Mouse (Mus musculus) lung, adult 2 months (tissue): ENCODE results near the gene 1700029F12Rik. TPM values are rescaled to one million over a fixed set of nuclear protein-coding genes. Genes with fewer than 3 reads are reported as not detected.

Experiments
- DNase-seq: peaks from one replicate; pipeline ENCODE4 v3.0.0; 2022
- H3K4me1 ChIP-seq: fragments of 200-500 bp; 2 replicates; pipeline ENCODE4 v1.6.1; 2011; ENCODE audit warnings: low read length; ENCODE audit not compliant: control insufficient read depth, insufficient read depth
- H3K4me3 ChIP-seq: fragments of 200-500 bp; replicated peaks from 2 replicates; pipeline ENCODE3; 2011; ENCODE audit warnings: low read depth, mild to moderate bottlenecking, control low read depth, low read length; ENCODE audit errors: extremely low read depth
- CTCF ChIP-seq: fragments of 200-500 bp; IDR thresholded peaks from 2 replicates; pipeline ENCODE4 v1.5.1; 2011; ENCODE audit warnings: mild to moderate bottlenecking, low read length, control low read depth; ENCODE audit not compliant: insufficient read depth
- POLR2A ChIP-seq: fragments of 200-500 bp; IDR thresholded peaks from 2 replicates; pipeline ENCODE4 v1.6.1; 2011; ENCODE audit warnings: low read depth, mild to moderate bottlenecking, control low read depth, low read length, borderline replicate concordance; ENCODE audit errors: extremely low read depth
- WGBS: fragments of 180-500 bp; shearing (Covaris S2); methylation state at CpG from one replicate; pipeline ENCODE4 v1.1.7; 2018; 5-methylcytosine and 5-hydroxymethylcytosine counted together
- polyA plus RNA-seq: library from polyadenylated mRNA; depleted of rRNA; stranded (reverse); fragments of >200 nt; gene quantifications from 2 replicates; pipeline ENCODE4 v1.2.3, GENCODE M21; 2012; rRNA removed

The 1700029F12Rik gene
- not detected in 2 replicates for polyA plus RNA-seq

DNA sequence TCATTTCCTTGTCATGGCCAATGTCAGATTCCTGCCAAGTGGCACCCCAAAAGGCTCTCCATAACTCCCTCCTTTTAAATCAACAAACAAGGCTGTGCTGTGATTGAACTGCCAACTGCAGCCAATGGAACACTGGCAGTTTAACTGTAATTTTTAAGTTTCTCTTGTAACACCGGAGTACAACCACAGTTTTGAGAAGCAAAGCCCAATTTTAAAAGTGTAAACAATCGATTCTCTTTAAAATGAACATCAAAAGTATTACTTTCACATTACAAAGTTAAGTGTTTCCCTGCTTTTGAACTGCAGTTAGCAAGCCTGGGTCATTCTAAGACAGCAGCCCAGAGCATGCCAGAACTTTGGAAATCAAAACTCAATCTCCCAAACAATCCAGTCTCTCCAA lies at the start of gene 1700029F12Rik:
TSS of gene 1700029F12Rik (minus strand) at position 101 of the 400 bp plus-strand sequence.
- WGBS, result 63% methylated on average over 2 of the region's 2 CpGs
- no peak for TF ChIP-seq CTCF
- no peak for TF ChIP-seq POLR2A
- no peaks in the 10 kb centered on the region for H3K4me1 ChIP-seq
- no peak for DNase-seq
- H3K4me3 ChIP-seq, result no peak within 1 kb of the TSS

DNA sequence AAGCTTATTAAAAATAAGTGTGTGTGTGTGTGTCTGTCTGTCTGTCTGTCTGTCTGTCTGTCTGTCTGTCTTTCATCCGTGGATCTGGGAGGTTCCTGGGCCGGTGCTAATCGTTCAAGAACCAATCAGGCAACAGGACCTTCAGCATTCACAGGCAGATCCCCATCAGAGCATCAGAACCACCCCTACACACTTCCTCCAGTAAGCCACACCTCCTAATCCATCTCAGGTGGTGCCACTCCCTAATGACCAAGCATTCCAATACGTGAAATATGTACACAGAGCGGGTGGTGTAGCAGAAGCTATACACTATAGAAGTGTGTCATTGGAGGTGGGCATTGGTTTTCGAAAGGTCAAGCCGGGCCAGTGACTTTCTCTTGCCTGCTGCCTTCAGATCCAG lies 48.3 kb upstream of the 1700029F12Rik start:
- 84% methylated on average over 7 of the region's 7 CpGs for WGBS

DNA sequence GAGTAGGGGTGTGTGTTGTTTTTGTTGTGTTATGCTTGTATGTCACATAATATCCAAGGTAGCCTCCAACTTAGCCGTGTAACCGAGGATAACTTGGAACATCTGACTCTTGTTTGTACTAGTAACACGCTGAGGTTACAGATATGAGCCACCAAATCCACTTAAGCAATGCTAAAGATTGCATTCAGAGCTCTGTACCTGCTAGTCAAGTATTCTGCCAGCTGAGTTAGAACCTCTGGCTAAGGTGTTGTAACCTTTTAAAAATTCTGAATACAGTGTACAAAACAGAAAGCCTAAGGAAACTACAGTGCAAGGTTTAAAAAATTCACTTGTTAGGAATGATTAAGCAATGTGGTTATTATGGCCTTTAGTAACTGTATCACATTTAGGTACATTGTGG lies 46.5 kb upstream of the 1700029F12Rik start:
- no peak for DNase-seq
- TF ChIP-seq POLR2A, result no peak
- TF ChIP-seq CTCF, result no peak
- no peak overlapping the region for H3K4me3 ChIP-seq
- 78% methylated on average over 3 of the region's 3 CpGs for WGBS
- H3K4me1 ChIP-seq, result no peaks in the 10 kb centered on the region

More for the DNA sequence above, 48.3 kb upstream of the 1700029F12Rik start:
- no peak for DNase-seq
- H3K4me3 ChIP-seq, result no peak overlapping the region
- no peak for TF ChIP-seq CTCF
- TF ChIP-seq POLR2A, result no peak
- no peaks in the 10 kb centered on the region for H3K4me1 ChIP-seq

DNA sequence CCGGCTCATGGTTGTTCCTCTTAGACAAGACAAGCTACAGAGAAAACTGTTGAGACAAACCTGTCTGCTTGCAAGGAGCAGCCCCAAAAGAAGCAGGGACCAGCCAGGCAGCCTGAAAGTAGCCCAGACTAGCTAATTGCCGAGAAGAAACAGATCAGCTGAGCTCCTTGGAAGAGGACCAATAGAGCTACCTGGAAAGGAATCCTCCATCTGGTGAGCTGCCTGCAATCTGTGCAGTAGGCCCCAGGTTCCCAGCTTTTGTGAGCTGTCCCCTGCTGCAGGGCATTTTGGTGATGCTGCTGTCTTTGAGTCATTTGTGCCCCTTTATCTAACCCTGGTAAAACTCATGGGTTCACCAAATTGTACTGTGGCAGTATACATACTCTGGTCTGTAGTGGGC lies 46.0 kb upstream of the 1700029F12Rik start:
- no peak for TF ChIP-seq POLR2A
- no peak for TF ChIP-seq CTCF
- no peak for DNase-seq
- Histone ChIP-seq H3K4me3 (no peak overlapping the region), H3K4me1 (no peaks in the 10 kb centered on the region)
- 83% methylated on average over 2 of the region's 2 CpGs for WGBS

DNA sequence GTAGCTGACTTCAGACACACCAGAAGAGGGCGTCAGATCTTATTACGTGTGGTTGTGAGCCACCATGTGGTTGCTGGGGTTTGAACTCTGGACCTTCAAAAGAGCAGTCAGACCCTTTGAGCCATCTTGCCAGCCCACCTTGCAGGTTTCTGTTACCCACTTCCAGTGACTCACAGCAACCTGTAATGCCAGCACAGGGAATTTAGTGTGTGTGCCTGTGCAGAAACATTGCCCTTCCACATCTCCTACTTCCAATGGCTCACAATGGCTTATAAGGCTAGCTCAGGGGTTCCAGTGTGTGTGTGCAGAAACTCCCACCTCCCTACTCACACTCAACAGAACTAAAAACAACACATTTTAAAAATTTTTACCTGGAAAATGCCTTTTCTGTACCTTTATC lies 43.4 kb upstream of the 1700029F12Rik start:
- WGBS, result 95% methylated on average over 2 of the region's 2 CpGs
- Histone ChIP-seq H3K4me1 (no peaks in the 10 kb centered on the region), H3K4me3 (no peak overlapping the region)
- no peak for DNase-seq
- TF ChIP-seq POLR2A, result no peak
- no peak for TF ChIP-seq CTCF

DNA sequence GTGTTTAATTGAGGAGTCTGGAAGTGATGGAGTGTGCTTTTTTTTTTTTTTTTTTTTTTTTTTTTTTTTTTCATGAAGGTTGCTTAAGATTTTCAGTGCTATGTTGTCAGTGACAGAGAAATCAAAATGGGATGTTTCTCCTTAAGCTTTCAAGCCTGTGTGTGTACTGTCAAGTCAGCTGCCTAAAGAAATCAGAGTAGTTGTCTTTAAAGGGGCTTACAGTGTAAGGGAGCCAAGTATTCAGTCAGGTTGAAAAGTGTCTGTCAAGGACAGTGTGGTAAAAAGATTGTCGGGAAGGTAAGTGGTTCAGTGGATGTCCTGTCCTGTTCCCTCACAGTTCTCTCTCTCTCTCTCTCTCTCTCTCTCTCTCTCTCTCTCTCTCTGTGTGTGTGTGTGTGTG lies 39.3 kb upstream of the 1700029F12Rik start:
- WGBS, result 61% methylated on average over 1 of the region's 1 CpGs
- DNase-seq, result no peak
- no peaks in the 10 kb centered on the region for H3K4me1 ChIP-seq
- H3K4me3 ChIP-seq, result no peak overlapping the region
- TF ChIP-seq POLR2A (no peak), CTCF (no peak)

DNA sequence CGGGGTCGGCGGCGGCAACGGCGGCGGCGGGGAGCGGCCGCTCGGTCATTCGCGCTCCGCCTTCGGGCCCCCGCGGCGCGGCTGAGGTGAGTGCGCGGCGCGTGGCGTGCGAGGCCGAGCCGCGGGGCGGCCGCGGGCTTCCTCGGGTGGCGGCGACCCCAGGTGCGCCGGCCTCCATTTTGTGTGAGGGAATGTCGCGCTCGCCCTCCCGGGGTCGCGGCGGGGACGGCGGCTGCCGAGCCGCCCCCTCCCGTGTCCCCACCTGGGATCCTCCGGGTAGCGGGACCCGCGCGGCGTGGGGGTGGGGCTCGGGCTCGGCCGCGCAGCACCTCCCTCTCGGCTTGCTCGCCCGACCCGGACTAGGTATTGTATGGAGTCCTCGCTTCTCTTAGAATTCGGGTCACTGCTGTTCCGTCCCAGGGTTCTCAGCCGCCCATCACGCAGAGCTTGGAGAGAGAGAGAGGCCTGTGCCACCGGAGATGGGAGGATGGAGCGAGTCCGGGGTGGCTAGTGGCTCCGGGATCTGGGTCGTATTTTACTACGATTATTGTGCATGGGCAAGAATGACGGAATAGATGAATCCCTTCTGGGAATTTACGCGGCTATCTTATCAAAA lies 37.6 kb upstream of the 1700029F12Rik start:
- peak overlapping the region; percentile 19 for H3K4me3 ChIP-seq
- TF ChIP-seq CTCF, result no peak
- no peak for TF ChIP-seq POLR2A
- peak; percentile 5 for DNase-seq
- H3K4me1 ChIP-seq, result no peaks in the 10 kb centered on the region
- WGBS, result 2% methylated on average over 73 of the region's 76 CpGs

DNA sequence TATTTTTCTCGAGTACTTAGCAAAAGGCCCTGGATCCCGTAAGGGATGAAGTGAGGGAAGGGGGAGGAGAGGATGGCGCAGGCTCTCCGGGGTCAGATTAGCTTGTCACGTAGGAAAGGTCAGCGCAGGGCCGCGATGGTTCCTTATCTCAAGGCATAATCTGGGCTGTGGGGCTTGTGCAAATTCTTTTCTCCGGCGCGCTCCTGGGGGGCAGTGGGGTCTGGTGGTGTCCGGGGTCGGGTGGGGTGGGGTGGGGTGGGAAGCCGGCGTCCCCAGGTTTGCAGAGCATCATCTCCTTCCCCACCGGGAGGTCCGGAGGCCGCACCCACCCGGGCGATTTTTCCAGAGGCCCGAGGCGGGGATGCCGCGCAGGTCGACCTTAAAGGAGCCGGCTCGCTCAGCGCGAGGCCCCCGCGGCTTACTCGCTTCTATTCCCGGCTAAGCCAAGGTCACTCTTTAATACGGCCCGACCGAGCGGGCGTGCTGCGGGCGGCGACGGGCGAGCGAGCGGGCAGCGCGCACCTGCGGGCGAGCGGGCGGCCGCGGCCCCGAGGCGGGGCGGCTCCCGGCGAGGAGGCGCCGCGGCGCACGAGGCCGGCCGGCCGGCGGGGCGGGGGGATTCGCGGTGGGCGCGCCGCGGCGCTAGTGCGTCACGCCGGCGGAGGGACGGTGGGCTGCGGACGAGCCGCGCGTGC lies 36.9 kb upstream of the 1700029F12Rik start:
- H3K4me3 ChIP-seq, result no peak overlapping the region
- H3K4me1 ChIP-seq, result no peaks in the 10 kb centered on the region
- DNase-seq, result no peak
- TF ChIP-seq POLR2A (no peak), CTCF (no peak)
- 6% methylated on average over 81 of the region's 85 CpGs for WGBS

DNA sequence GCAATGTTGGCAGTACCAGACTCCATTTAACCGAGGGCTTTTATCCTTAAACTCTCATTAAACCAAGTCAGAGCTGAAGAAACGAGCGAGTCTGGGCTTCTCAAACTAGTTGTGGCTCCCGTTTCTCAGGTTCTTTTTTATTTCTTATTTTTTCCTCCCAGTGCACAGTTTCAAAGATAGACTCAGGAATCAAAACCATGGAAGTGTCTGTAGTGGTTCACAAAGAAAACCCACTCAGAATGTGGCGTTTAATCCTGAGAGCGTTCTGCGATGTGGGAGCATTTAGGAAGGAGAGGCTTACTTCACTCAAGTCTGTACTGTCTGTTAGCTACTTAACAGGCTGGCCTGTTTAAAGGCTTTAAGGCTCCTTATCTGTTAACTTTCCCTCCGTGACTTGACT lies 34.0 kb upstream of the 1700029F12Rik start:
- Histone ChIP-seq H3K4me3 (no peak overlapping the region), H3K4me1 (no peaks in the 10 kb centered on the region)
- DNase-seq, result no peak
- WGBS, result 82% methylated on average over 8 of the region's 8 CpGs
- TF ChIP-seq POLR2A (no peak), CTCF (no peak)

DNA sequence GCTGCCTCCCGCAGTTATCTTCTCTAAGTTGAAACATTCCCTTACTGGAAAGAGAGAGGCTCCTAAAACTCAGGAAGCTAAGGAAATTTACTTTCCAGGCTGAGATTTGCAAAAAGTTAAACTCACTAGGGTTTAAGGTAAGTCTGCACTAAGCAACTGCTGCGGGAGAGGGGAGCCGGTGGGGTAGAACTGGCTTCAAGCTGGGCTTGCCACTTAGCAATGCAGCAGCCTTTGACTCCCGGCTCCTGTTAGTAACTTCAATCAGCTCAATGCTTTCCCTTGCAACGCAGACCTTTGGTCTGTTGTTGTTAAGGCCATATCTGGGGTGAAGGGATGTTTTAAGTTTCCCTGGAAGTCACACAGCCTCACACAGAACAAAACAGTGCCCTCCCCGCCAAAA lies 33.5 kb upstream of the 1700029F12Rik start:
- TF ChIP-seq POLR2A, result no peak
- no peak for TF ChIP-seq CTCF
- Histone ChIP-seq H3K4me1 (no peaks in the 10 kb centered on the region), H3K4me3 (no peak overlapping the region)
- no peak for DNase-seq
- WGBS, result 50% methylated on average over 6 of the region's 6 CpGs
